Mouse (Mus musculus): ENCODE measurements around the gene Grin2a. TPM values are rescaled to one million over a fixed set of nuclear protein-coding genes. Genes with fewer than 3 reads are reported as not detected.

Gene Grin2a
- polyA plus RNA-seq, 1 experiment from 2014 or later, result 0.04 TPM

GRCm38 (mm10) chr16:9900996-9901395 is 94.4 kb downstream of the Grin2a start:
- Histone ChIP-seq H3K27ac (no peak overlapping the region), H3K4me2 (no peak overlapping the region), H3K36me3 (no peaks in the 10 kb centered on the region), H3K27me3 (replicated peaks) (no peaks in the 10 kb centered on the region), H3K9ac (no peak overlapping the region), H3K4me3 (no peak overlapping the region), H3K4me1 (no peaks in the 10 kb centered on the region), H3K9me3 (replicated peaks) (no peaks in the 10 kb centered on the region)
- ATAC-seq, result no peak
- 47% methylated on average over 3 of the region's 3 CpGs for WGBS (ENCODE audit: insufficient replicate concordance)

GRCm38 (mm10) chr16:9900196-9900595 is 95.2 kb downstream of the Grin2a start:
- Histone ChIP-seq H3K36me3 (no peaks in the 10 kb centered on the region), H3K27me3 (replicated peaks) (no peaks in the 10 kb centered on the region), H3K4me2 (no peak overlapping the region), H3K4me3 (no peak overlapping the region), H3K27ac (no peak overlapping the region), H3K4me1 (no peaks in the 10 kb centered on the region), H3K9me3 (replicated peaks) (no peaks in the 10 kb centered on the region), H3K9ac (no peak overlapping the region)
- no peak for ATAC-seq
- WGBS (ENCODE audit: insufficient replicate concordance), result 60% methylated on average over 1 of the region's 1 CpGs

GRCm38 (mm10) chr16:9899176-9899575 is 96.2 kb downstream of the Grin2a start:
- Histone ChIP-seq H3K4me2 (no peak overlapping the region), H3K27me3 (replicated peaks) (no peaks in the 10 kb centered on the region), H3K27ac (no peak overlapping the region), H3K9ac (no peak overlapping the region), H3K9me3 (replicated peaks) (no peaks in the 10 kb centered on the region), H3K4me3 (no peak overlapping the region), H3K36me3 (no peaks in the 10 kb centered on the region), H3K4me1 (no peaks in the 10 kb centered on the region)
- ATAC-seq, result no peak
- 50% methylated on average over 2 of the region's 2 CpGs for WGBS (ENCODE audit: insufficient replicate concordance)

- H3K9me3 ChIP-seq (replicated peaks), result no peaks in the 10 kb centered on the region
- 53% methylated on average over 7 of the region's 7 CpGs for WGBS (ENCODE audit: insufficient replicate concordance)
- no peak overlapping the region for H3K9ac ChIP-seq
- no peak for ATAC-seq
- H3K4me1 ChIP-seq, result no peaks in the 10 kb centered on the region
- no peak overlapping the region for H3K4me3 ChIP-seq
- H3K27ac ChIP-seq, result no peak overlapping the region
- no peaks in the 10 kb centered on the region for H3K36me3 ChIP-seq
- no peak overlapping the region for H3K4me2 ChIP-seq
- H3K27me3 ChIP-seq (replicated peaks), result no peaks in the 10 kb centered on the region
Measured at GRCm38 (mm10) chr16:9895581-9895980, 99.8 kb downstream of the Grin2a start.

GRCm38 (mm10) chr16:9886155-9886554 is 109.2 kb downstream of the Grin2a start:
- Histone ChIP-seq H3K36me3 (no peaks in the 10 kb centered on the region), H3K4me2 (no peak overlapping the region), H3K4me1 (no peaks in the 10 kb centered on the region), H3K27ac (no peak overlapping the region), H3K9ac (no peak overlapping the region), H3K4me3 (no peak overlapping the region), H3K27me3 (replicated peaks) (no peaks in the 10 kb centered on the region), H3K9me3 (replicated peaks) (no peaks in the 10 kb centered on the region)
- 74% methylated on average over 4 of the region's 4 CpGs for WGBS (ENCODE audit: insufficient replicate concordance)
- ATAC-seq, result no peak

GRCm38 (mm10) chr16:9884141-9884540 is 111.2 kb downstream of the Grin2a start:
- 77% methylated on average over 2 of the region's 2 CpGs for WGBS (ENCODE audit: insufficient replicate concordance)
- Histone ChIP-seq H3K27me3 (replicated peaks) (no peaks in the 10 kb centered on the region), H3K9me3 (replicated peaks) (0 out of 2 replicates have a peak, but pooled peaks cover 3% of the 10 kb centered on the region), H3K27ac (no peak overlapping the region), H3K4me2 (no peak overlapping the region), H3K9ac (no peak overlapping the region), H3K36me3 (no peaks in the 10 kb centered on the region), H3K4me3 (no peak overlapping the region), H3K4me1 (no peaks in the 10 kb centered on the region)
- ATAC-seq, result no peak

GRCm38 (mm10) chr16:9882420-9882819 is 112.9 kb downstream of the Grin2a start:
- Histone ChIP-seq H3K9ac (no peak overlapping the region), H3K4me1 (no peaks in the 10 kb centered on the region), H3K27ac (no peak overlapping the region), H3K9me3 (replicated peaks) (0 out of 2 replicates have a peak, but pooled peaks cover 3% of the 10 kb centered on the region), H3K4me3 (no peak overlapping the region), H3K4me2 (no peak overlapping the region), H3K36me3 (no peaks in the 10 kb centered on the region), H3K27me3 (replicated peaks) (no peaks in the 10 kb centered on the region)
- 51% methylated on average over 4 of the region's 4 CpGs for WGBS (ENCODE audit: insufficient replicate concordance)
- ATAC-seq, result no peak

GRCm38 (mm10) chr16:9873001-9873400 is 122.4 kb downstream of the Grin2a start:
- WGBS (ENCODE audit: insufficient replicate concordance), result 48% methylated on average over 4 of the region's 4 CpGs
- H3K27me3 ChIP-seq (replicated peaks), result no peaks in the 10 kb centered on the region
- ATAC-seq, result no peak
- H3K9me3 ChIP-seq (replicated peaks), result no peaks in the 10 kb centered on the region
- H3K36me3 ChIP-seq, result no peaks in the 10 kb centered on the region
- no peaks in the 10 kb centered on the region for H3K4me1 ChIP-seq
- no peak overlapping the region for H3K27ac ChIP-seq
- no peak overlapping the region for H3K9ac ChIP-seq
- no peak overlapping the region for H3K4me3 ChIP-seq
- H3K4me2 ChIP-seq, result no peak overlapping the region

GRCm38 (mm10) chr16:9865710-9866109 is 129.7 kb downstream of the Grin2a start:
- Histone ChIP-seq H3K27ac (no peak overlapping the region), H3K4me2 (no peak overlapping the region), H3K4me1 (no peaks in the 10 kb centered on the region), H3K9ac (no peak overlapping the region), H3K4me3 (no peak overlapping the region), H3K36me3 (no peaks in the 10 kb centered on the region), H3K27me3 (replicated peaks) (no peaks in the 10 kb centered on the region), H3K9me3 (replicated peaks) (no peaks in the 10 kb centered on the region)
- ATAC-seq, result no peak
- WGBS (ENCODE audit: insufficient replicate concordance), result 64% methylated on average over 3 of the region's 3 CpGs

- Histone ChIP-seq H3K36me3 (no peaks in the 10 kb centered on the region), H3K4me3 (no peak overlapping the region), H3K9me3 (replicated peaks) (no peaks in the 10 kb centered on the region), H3K27ac (no peak overlapping the region), H3K9ac (no peak overlapping the region), H3K27me3 (replicated peaks) (no peaks in the 10 kb centered on the region), H3K4me2 (no peak overlapping the region), H3K4me1 (no peaks in the 10 kb centered on the region)
- ATAC-seq, result no peak
- WGBS (ENCODE audit: insufficient replicate concordance), result 47% methylated on average over 4 of the region's 4 CpGs
Measured at GRCm38 (mm10) chr16:9865039-9865438, 130.3 kb downstream of the Grin2a start.

- Histone ChIP-seq H3K4me3 (no peak overlapping the region), H3K27me3 (replicated peaks) (no peaks in the 10 kb centered on the region), H3K36me3 (no peaks in the 10 kb centered on the region), H3K4me1 (no peaks in the 10 kb centered on the region), H3K9ac (no peak overlapping the region), H3K9me3 (replicated peaks) (no peaks in the 10 kb centered on the region), H3K4me2 (no peak overlapping the region), H3K27ac (no peak overlapping the region)
- WGBS (ENCODE audit: insufficient replicate concordance), result 50% methylated on average over 2 of the region's 2 CpGs
- no peak for ATAC-seq
Measured at GRCm38 (mm10) chr16:9857758-9858157, 137.6 kb downstream of the Grin2a start.

GRCm38 (mm10) chr16:9851265-9851988 is 143.9 kb downstream of the Grin2a start:
- no peaks in the 10 kb centered on the region for H3K27me3 ChIP-seq (replicated peaks)
- no peak overlapping the region for H3K4me3 ChIP-seq
- no peak overlapping the region for H3K27ac ChIP-seq
- H3K9ac ChIP-seq, result no peak overlapping the region
- no peak for ATAC-seq
- no peaks in the 10 kb centered on the region; the same call in 1 of the 2 replicates for H3K9me3 ChIP-seq (replicated peaks)
- no peaks in the 10 kb centered on the region for H3K4me1 ChIP-seq
- no peaks in the 10 kb centered on the region for H3K36me3 ChIP-seq
- WGBS (ENCODE audit: insufficient replicate concordance), result 66% methylated on average over 12 of the region's 12 CpGs
- no peak overlapping the region for H3K4me2 ChIP-seq

GRCm38 (mm10) chr16:9841496-9841895 is 153.9 kb downstream of the Grin2a start:
- Histone ChIP-seq H3K27ac (no peak overlapping the region), H3K4me1 (no peaks in the 10 kb centered on the region), H3K4me2 (no peak overlapping the region), H3K9ac (no peak overlapping the region), H3K27me3 (replicated peaks) (no peaks in the 10 kb centered on the region), H3K36me3 (no peaks in the 10 kb centered on the region), H3K4me3 (no peak overlapping the region), H3K9me3 (replicated peaks) (no peaks in the 10 kb centered on the region)
- ATAC-seq, result no peak
- WGBS (ENCODE audit: insufficient replicate concordance), result 37% methylated on average over 3 of the region's 3 CpGs

All from liver, embryonic 12.5 days (tissue).